Mouse (Mus musculus): Measurements from ENCODE around the gene Rela. TPM values are rescaled to one million over a fixed set of nuclear protein-coding genes. Genes with fewer than 3 reads are reported as not detected.

Gene Rela
- polyA plus RNA-seq, 1 experiment from 2014 or later = 29.8 TPM

- H3K36me3 ChIP-seq (ENCODE audit: control insufficient read depth, insufficient read depth, low read length) = peaks cover 80% of the 10 kb centered on the region
- no peak overlapping the region for H3K9ac ChIP-seq (ENCODE audit: low read length)
- WGBS = 94% methylated on average over 8 of the region's 8 CpGs
- H3K4me1 ChIP-seq (ENCODE audit: control insufficient read depth, insufficient read depth, low read length) = peaks cover 7% of the 10 kb centered on the region; the same call in 1 of the 2 replicates
- no peak overlapping the region for H3K4me2 ChIP-seq (ENCODE audit: low read length)
- no peaks in the 10 kb centered on the region for H3K27me3 ChIP-seq (replicated peaks; ENCODE audit: control insufficient read depth, insufficient read depth, low read length)
- DNase-seq (ENCODE audit: low spot score) (no peak), ATAC-seq (no peak)
- no peaks in the 10 kb centered on the region for H3K9me3 ChIP-seq (replicated peaks; ENCODE audit: control insufficient read depth, low read length)
- no peak overlapping the region for H3K4me3 ChIP-seq (ENCODE audit: low read depth, low read length)
- no peak overlapping the region for H3K27ac ChIP-seq (ENCODE audit: low read depth, low read length)
Observed at GRCm38 (mm10) chr19:5641641-5642040, 4.4 kb downstream of the Rela start.

GRCm38 (mm10) chr19:5645280-5645679, 8.0 kb downstream of the Rela start:
- H3K36me3 ChIP-seq (ENCODE audit: control insufficient read depth, insufficient read depth, low read length) = peaks cover 77% of the 10 kb centered on the region
- no peak overlapping the region for H3K27ac ChIP-seq (ENCODE audit: low read depth, low read length)
- no peaks in the 10 kb centered on the region for H3K27me3 ChIP-seq (replicated peaks; ENCODE audit: control insufficient read depth, insufficient read depth, low read length)
- no peak overlapping the region for H3K9ac ChIP-seq (ENCODE audit: low read length)
- H3K4me3 ChIP-seq (ENCODE audit: low read depth, low read length) = no peak overlapping the region
- H3K9me3 ChIP-seq (replicated peaks; ENCODE audit: control insufficient read depth, low read length) = no peaks in the 10 kb centered on the region
- DNase-seq (ENCODE audit: low spot score) (no peak), ATAC-seq (no peak)
- no peak overlapping the region for H3K4me2 ChIP-seq (ENCODE audit: low read length)
- peaks cover 4% of the 10 kb centered on the region for H3K4me1 ChIP-seq (ENCODE audit: control insufficient read depth, insufficient read depth, low read length)
- 95% methylated on average over 9 of the region's 9 CpGs for WGBS

GRCm38 (mm10) chr19:5646731-5647330, 9.5 kb downstream of the Rela start:
- Histone ChIP-seq H3K27me3 (replicated peaks; ENCODE audit: control insufficient read depth, insufficient read depth, low read length) (no peaks in the 10 kb centered on the region), H3K4me2 (ENCODE audit: low read length) (no peak overlapping the region), H3K9ac (ENCODE audit: low read length) (no peak overlapping the region), H3K9me3 (replicated peaks; ENCODE audit: control insufficient read depth, low read length) (no peaks in the 10 kb centered on the region), H3K36me3 (ENCODE audit: control insufficient read depth, insufficient read depth, low read length) (peaks cover 66% of the 10 kb centered on the region), H3K27ac (ENCODE audit: low read depth, low read length) (no peak overlapping the region), H3K4me3 (ENCODE audit: low read depth, low read length) (no peak overlapping the region), H3K4me1 (ENCODE audit: control insufficient read depth, insufficient read depth, low read length) (peaks cover 4% of the 10 kb centered on the region)
- DNase-seq (ENCODE audit: low spot score) (no peak), ATAC-seq (no peak)
- 91% methylated on average over 8 of the region's 8 CpGs for WGBS

GRCm38 (mm10) chr19:5647791-5648190, 10.5 kb downstream of the Rela start:
- H3K27ac ChIP-seq (ENCODE audit: low read depth, low read length) = 0 out of 2 replicates have a peak overlapping the region, but pooled peaks have one; percentile 56

GRCm38 (mm10) chr19:5648401-5649297, 11.4 kb downstream of the Rela start:
- Histone ChIP-seq H3K4me1 (ENCODE audit: control insufficient read depth, insufficient read depth, low read length) (peaks cover 4% of the 10 kb centered on the region), H3K9ac (ENCODE audit: low read length) (peak overlapping the region; percentile 47), H3K36me3 (ENCODE audit: control insufficient read depth, insufficient read depth, low read length) (peaks cover 52% of the 10 kb centered on the region), H3K27me3 (replicated peaks; ENCODE audit: control insufficient read depth, insufficient read depth, low read length) (no peaks in the 10 kb centered on the region), H3K4me3 (ENCODE audit: low read depth, low read length) (peak overlapping the region; percentile 24), H3K4me2 (ENCODE audit: low read length) (peak overlapping the region; percentile 59), H3K9me3 (replicated peaks; ENCODE audit: control insufficient read depth, low read length) (no peaks in the 10 kb centered on the region), H3K27ac (ENCODE audit: low read depth, low read length) (peak overlapping the region; percentile 56)
- WGBS = 13% methylated on average over 26 of the region's 26 CpGs
- DNase-seq (ENCODE audit: low spot score) (peak; percentile 89), ATAC-seq (peak; percentile 96)

More at GRCm38 (mm10) chr19:5647791-5648190, 10.5 kb downstream of the Rela start:
- H3K4me2 ChIP-seq (ENCODE audit: low read length) = no peak overlapping the region
- H3K4me3 ChIP-seq (ENCODE audit: low read depth, low read length) = no peak overlapping the region
- no peaks in the 10 kb centered on the region for H3K9me3 ChIP-seq (replicated peaks; ENCODE audit: control insufficient read depth, low read length)
- H3K4me1 ChIP-seq (ENCODE audit: control insufficient read depth, insufficient read depth, low read length) = peaks cover 4% of the 10 kb centered on the region
- 93% methylated on average over 6 of the region's 6 CpGs for WGBS
- H3K27me3 ChIP-seq (replicated peaks; ENCODE audit: control insufficient read depth, insufficient read depth, low read length) = no peaks in the 10 kb centered on the region
- DNase-seq (ENCODE audit: low spot score) = no peak
- no peak for ATAC-seq
- H3K36me3 ChIP-seq (ENCODE audit: control insufficient read depth, insufficient read depth, low read length) = peaks cover 59% of the 10 kb centered on the region
- H3K9ac ChIP-seq (ENCODE audit: low read length) = peak overlapping the region; percentile 47; the same call in 1 of the 2 replicates

- peak overlapping the region; percentile 24 for H3K4me3 ChIP-seq (ENCODE audit: low read depth, low read length)
- peaks cover 45% of the 10 kb centered on the region for H3K36me3 ChIP-seq (ENCODE audit: control insufficient read depth, insufficient read depth, low read length)
- H3K9me3 ChIP-seq (replicated peaks; ENCODE audit: control insufficient read depth, low read length) = no peaks in the 10 kb centered on the region
- H3K27ac ChIP-seq (ENCODE audit: low read depth, low read length) = peak overlapping the region; percentile 56; the same call in 1 of the 2 replicates
- peak overlapping the region; percentile 59 for H3K4me2 ChIP-seq (ENCODE audit: low read length)
- H3K4me1 ChIP-seq (ENCODE audit: control insufficient read depth, insufficient read depth, low read length) = peaks cover 10% of the 10 kb centered on the region
- ATAC-seq = no peak
- H3K9ac ChIP-seq (ENCODE audit: low read length) = peak overlapping the region; percentile 47
- 85% methylated on average over 6 of the region's 6 CpGs for WGBS
- DNase-seq (ENCODE audit: low spot score) = no peak
- H3K27me3 ChIP-seq (replicated peaks; ENCODE audit: control insufficient read depth, insufficient read depth, low read length) = peaks cover 5% of the 10 kb centered on the region
Observed at GRCm38 (mm10) chr19:5649298-5649741, 12.0 kb downstream of the Rela start.

GRCm38 (mm10) chr19:5651502-5652274, 14.4 kb downstream of the Rela start:
- Histone ChIP-seq H3K9me3 (replicated peaks; ENCODE audit: control insufficient read depth, low read length) (no peaks in the 10 kb centered on the region), H3K4me1 (ENCODE audit: control insufficient read depth, insufficient read depth, low read length) (peaks cover 16% of the 10 kb centered on the region), H3K9ac (ENCODE audit: low read length) (no peak overlapping the region), H3K4me2 (ENCODE audit: low read length) (no peak overlapping the region), H3K36me3 (ENCODE audit: control insufficient read depth, insufficient read depth, low read length) (peaks cover 21% of the 10 kb centered on the region), H3K27ac (ENCODE audit: low read depth, low read length) (no peak overlapping the region), H3K27me3 (replicated peaks; ENCODE audit: control insufficient read depth, insufficient read depth, low read length) (peaks cover 25% of the 10 kb centered on the region), H3K4me3 (ENCODE audit: low read depth, low read length) (no peak overlapping the region)
- ATAC-seq (no peak), DNase-seq (ENCODE audit: low spot score) (no peak)
- 61% methylated on average over 12 of the region's 13 CpGs for WGBS

- H3K4me3 ChIP-seq (ENCODE audit: low read depth, low read length) = no peak overlapping the region
- no peak overlapping the region for H3K9ac ChIP-seq (ENCODE audit: low read length)
- H3K36me3 ChIP-seq (ENCODE audit: control insufficient read depth, insufficient read depth, low read length) = peaks cover 12% of the 10 kb centered on the region
- no peak for ATAC-seq
- H3K9me3 ChIP-seq (replicated peaks; ENCODE audit: control insufficient read depth, low read length) = no peaks in the 10 kb centered on the region
- H3K4me1 ChIP-seq (ENCODE audit: control insufficient read depth, insufficient read depth, low read length) = peaks cover 16% of the 10 kb centered on the region
- no peak for DNase-seq (ENCODE audit: low spot score)
- peaks cover 25% of the 10 kb centered on the region for H3K27me3 ChIP-seq (replicated peaks; ENCODE audit: control insufficient read depth, insufficient read depth, low read length)
- H3K4me2 ChIP-seq (ENCODE audit: low read length) = no peak overlapping the region
- no peak overlapping the region for H3K27ac ChIP-seq (ENCODE audit: low read depth, low read length)
- WGBS = 75% methylated on average over 6 of the region's 6 CpGs
Observed at GRCm38 (mm10) chr19:5652570-5652969, 15.3 kb downstream of the Rela start.
